Mouse (Mus musculus) kidney, embryonic 14.5 days (tissue): ENCODE data around the gene Atad5. TPM values are rescaled to one million over a fixed set of nuclear protein-coding genes. Genes with fewer than 3 reads are reported as not detected.
"Not testable (repeated sequence)": the region's sequence is repeated elsewhere in the genome, so short reads cannot be mapped to it uniquely, and the experiment has no call there.

Source experiments
- ATAC-seq: fragments of 200-750 bp; cut with Nextera tagmentation; 2 replicates; pipeline ENCODE4 v1.8.0; 2017; ENCODE audit warnings: moderate number of reproducible peaks, mild to moderate bottlenecking, moderate TSS enrichment, moderate library complexity; ENCODE audit not compliant: low FRiP score, low TSS enrichment
- H3K27ac ChIP-seq: fragments of 300-500 bp; sonication (generic); 2 replicates; pipeline ENCODE4 v1.5.1; 2014; ENCODE audit warnings: low read depth, mild to moderate bottlenecking, low read length, moderate library complexity, mixed read lengths
- H3K27me3 ChIP-seq: fragments of 300-500 bp; sonication (generic); 2 replicates; pipeline ENCODE4 v1.6.1; 2014; ENCODE audit warnings: mild to moderate bottlenecking, low read length; ENCODE audit not compliant: control insufficient read depth, insufficient read depth
- H3K36me3 ChIP-seq: fragments of 300-500 bp; sonication (generic); 2 replicates; pipeline ENCODE4 v1.6.1; 2014; ENCODE audit warnings: low read length, mixed read lengths; ENCODE audit not compliant: control insufficient read depth, insufficient read depth
- H3K4me1 ChIP-seq: fragments of 300-500 bp; sonication (generic); 2 replicates; pipeline ENCODE4 v1.6.1; 2014; ENCODE audit warnings: low read length, mixed read lengths; ENCODE audit not compliant: control insufficient read depth, insufficient read depth
- H3K4me2 ChIP-seq: fragments of 300-500 bp; sonication (generic); replicated peaks from 2 replicates; pipeline ENCODE4 v1.6.1; 2014; ENCODE audit warnings: low read depth, mild to moderate bottlenecking, low read length
- H3K4me3 ChIP-seq: fragments of 300-500 bp; sonication (generic); 2 replicates; pipeline ENCODE4 v1.5.1; 2014; ENCODE audit warnings: mild to moderate bottlenecking, low read length
- H3K9ac ChIP-seq: fragments of 300-500 bp; sonication (generic); 2 replicates; pipeline ENCODE4 v1.6.1; 2014; ENCODE audit warnings: low read depth, mild to moderate bottlenecking, low read length, moderate library complexity
- H3K9me3 ChIP-seq: fragments of 300-500 bp; sonication (generic); 2 replicates; pipeline ENCODE4 v1.6.1; 2016; ENCODE audit warnings: low read length; ENCODE audit not compliant: control insufficient read depth
- whole genome bisulfite sequencing: fragments of 180-500 bp; shearing (Covaris S2); extraction: QIAGEN DNeasy Blood & Tissue Kit; methylation state at CpG from one replicate; pipeline ENCODE4 v1.1.7; 2014; 5-methylcytosine and 5-hydroxymethylcytosine counted together
- polyA plus RNA-seq: library from polyadenylated mRNA; unstranded; fragments of >200 nt; fragmentation: Nextera tagmentation; extraction: Ambion mirVana; gene quantifications from 2 replicates; pipeline ENCODE4 v1.2.1, GENCODE M21; 2014

Atad5 gene
- polyA plus RNA-seq, 1 experiment from 2014 or later: 15.8 TPM

- Histone ChIP-seq H3K36me3 (no peaks in the 10 kb centered on the region), H3K4me3 (no peak overlapping the region), H3K27ac (no peak overlapping the region), H3K9ac (no peak overlapping the region), H3K4me1 (no peaks in the 10 kb centered on the region), H3K4me2 (no peak overlapping the region), H3K27me3 (no peaks in the 10 kb centered on the region), H3K9me3 (no peaks in the 10 kb centered on the region)
- WGBS: 80% methylated on average over 11 of the region's 11 CpGs
- no peak for ATAC-seq
Observed at GRCm38 (mm10) chr11:80176911-80177895, 88.0 kb downstream of the Atad5 start.

- Histone ChIP-seq H3K4me1 (no peaks in the 10 kb centered on the region), H3K4me2 (no peak overlapping the region), H3K27ac (no peak overlapping the region), H3K9ac (no peak overlapping the region), H3K36me3 (no peaks in the 10 kb centered on the region), H3K27me3 (no peaks in the 10 kb centered on the region), H3K9me3 (no peaks in the 10 kb centered on the region), H3K4me3 (no peak overlapping the region)
- no peak for ATAC-seq
- 87% methylated on average over 8 of the region's 8 CpGs for WGBS
Observed at GRCm38 (mm10) chr11:80178316-80178715, 89.1 kb downstream of the Atad5 start.

GRCm38 (mm10) chr11:80181021-80181749, 92.0 kb downstream of the Atad5 start:
- no peak for ATAC-seq
- H3K9ac ChIP-seq: no peak overlapping the region
- no peaks in the 10 kb centered on the region for H3K27me3 ChIP-seq
- WGBS: 72% methylated on average over 5 of the region's 5 CpGs
- H3K36me3 ChIP-seq: no peaks in the 10 kb centered on the region
- H3K27ac ChIP-seq: no peak overlapping the region
- no peak overlapping the region for H3K4me3 ChIP-seq
- no peaks in the 10 kb centered on the region for H3K4me1 ChIP-seq
- H3K4me2 ChIP-seq: no peak overlapping the region
- no peaks in the 10 kb centered on the region for H3K9me3 ChIP-seq

GRCm38 (mm10) chr11:80183054-80183704, 94.0 kb downstream of the Atad5 start:
- not testable (repeated sequence) for H3K36me3 ChIP-seq, H3K9me3 ChIP-seq, H3K27me3 ChIP-seq, H3K9ac ChIP-seq, H3K4me1 ChIP-seq
- 45% methylated on average over 12 of the region's 12 CpGs for WGBS
- Histone ChIP-seq H3K4me3 (peak overlapping the region; percentile 60), H3K27ac (peak overlapping the region; percentile 72; the same call in 1 of the 2 replicates), H3K4me2 (peak overlapping the region; percentile 56)
- ATAC-seq: peak; percentile 66

- peak within 1 kb of the TSS; percentile 72; the same call in 1 of the 2 replicates for H3K27ac ChIP-seq
- WGBS: 1% methylated on average over 33 of the region's 33 CpGs
Observed at GRCm38 (mm10) chr11:80183705-80184255, 94.6 kb downstream of the Atad5 start, which contains the start of gene Rnf135. Rnf135 (plus strand) TSS chr11:80183851.

GRCm38 (mm10) chr11:80184531-80185071, 95.4 kb downstream of the Atad5 start:
- WGBS: 91% methylated on average over 6 of the region's 6 CpGs
- Histone ChIP-seq H3K4me2 (peak overlapping the region; percentile 56), H3K27ac (no peak overlapping the region), H3K36me3 (no peaks in the 10 kb centered on the region), H3K9ac (peak overlapping the region; percentile 63; the same call in 1 of the 2 replicates), H3K4me1 (no peaks in the 10 kb centered on the region), H3K9me3 (no peaks in the 10 kb centered on the region), H3K27me3 (no peaks in the 10 kb centered on the region), H3K4me3 (peak overlapping the region; percentile 60; the same call in 1 of the 2 replicates)
- ATAC-seq: no peak

More at GRCm38 (mm10) chr11:80183705-80184255, 94.6 kb downstream of the Atad5 start, which contains the start of gene Rnf135:
- Histone ChIP-seq H3K4me3 (peak within 1 kb of the TSS; percentile 60), H3K4me2 (peak within 1 kb of the TSS; percentile 56), H3K9ac (peak within 1 kb of the TSS; percentile 63), H3K4me1 (no peaks in the 10 kb centered on the region), H3K27me3 (no peaks in the 10 kb centered on the region), H3K9me3 (no peaks in the 10 kb centered on the region), H3K36me3 (no peaks in the 10 kb centered on the region)
- peak; percentile 96 for ATAC-seq

Other genes starting within 250 kb of the Atad5 start
- gene Utp6, start 127.0 kb upstream of the Atad5 start, polyA plus RNA-seq: 45.7 and 68.6 TPM in 2 replicates
- 32.4 and 36.5 TPM in 2 replicates for gene Suz12, start 96.3 kb upstream of the Atad5 start, polyA plus RNA-seq
- 36.9 and 48.2 TPM in 2 replicates for gene Crlf3, start 8.4 kb upstream of the Atad5 start, polyA plus RNA-seq
- gene Tefm, start 52.8 kb downstream of the Atad5 start, polyA plus RNA-seq: 33.5 and 36.5 TPM in 2 replicates
- 1.3 and 2.1 TPM in 2 replicates for gene Adap2, start 64.7 kb downstream of the Atad5 start, polyA plus RNA-seq
- 6.4 and 8.0 TPM in 2 replicates for gene Rnf135, start 94.5 kb downstream of the Atad5 start, polyA plus RNA-seq
- 38.3 and 66.8 TPM in 2 replicates for gene Rhot1, start 119.6 kb downstream of the Atad5 start, polyA plus RNA-seq
- 1.1 and 1.3 TPM in 2 replicates for gene Rhbdl3, start 211.5 kb downstream of the Atad5 start, polyA plus RNA-seq